Mouse (Mus musculus): ENCODE data around the gene Alox5. TPM values are rescaled to one million over a fixed set of nuclear protein-coding genes. Genes with fewer than 3 reads are reported as not detected.

Gene Alox5
- total and polyA plus RNA-seq, 3 experiments = not detected

DNA sequence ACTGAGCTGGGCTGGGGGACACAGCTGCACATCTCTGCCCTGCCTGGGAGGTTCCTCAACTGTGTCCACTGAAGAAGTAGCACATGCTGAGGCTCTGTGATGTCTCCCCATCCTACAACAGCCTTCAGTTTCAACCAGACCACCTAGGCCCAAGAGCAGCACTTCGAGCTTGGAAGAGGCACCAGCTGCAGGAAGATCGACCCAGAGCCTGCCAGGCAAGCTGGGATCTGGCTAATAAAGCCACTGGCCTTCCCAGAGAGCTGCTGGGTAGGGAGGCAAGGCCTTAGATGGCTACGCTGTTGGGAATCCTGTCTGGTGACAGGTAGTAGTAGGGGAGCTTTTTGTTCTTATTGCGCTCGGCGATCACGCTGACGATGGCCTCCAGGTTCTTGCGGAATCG lies 50.5 kb downstream of the Alox5 start:
- dilution Hi-C loops (cut with MboI; ENCODE audit: extremely low pct_ligation_motif_present, extremely low pct_unique_long_range_greater_than_20kb, low sequenced_read_pairs) = no loop called here
- H3K27me3 ChIP-seq (replicated peaks) = no peaks in the 10 kb centered on the region

DNA sequence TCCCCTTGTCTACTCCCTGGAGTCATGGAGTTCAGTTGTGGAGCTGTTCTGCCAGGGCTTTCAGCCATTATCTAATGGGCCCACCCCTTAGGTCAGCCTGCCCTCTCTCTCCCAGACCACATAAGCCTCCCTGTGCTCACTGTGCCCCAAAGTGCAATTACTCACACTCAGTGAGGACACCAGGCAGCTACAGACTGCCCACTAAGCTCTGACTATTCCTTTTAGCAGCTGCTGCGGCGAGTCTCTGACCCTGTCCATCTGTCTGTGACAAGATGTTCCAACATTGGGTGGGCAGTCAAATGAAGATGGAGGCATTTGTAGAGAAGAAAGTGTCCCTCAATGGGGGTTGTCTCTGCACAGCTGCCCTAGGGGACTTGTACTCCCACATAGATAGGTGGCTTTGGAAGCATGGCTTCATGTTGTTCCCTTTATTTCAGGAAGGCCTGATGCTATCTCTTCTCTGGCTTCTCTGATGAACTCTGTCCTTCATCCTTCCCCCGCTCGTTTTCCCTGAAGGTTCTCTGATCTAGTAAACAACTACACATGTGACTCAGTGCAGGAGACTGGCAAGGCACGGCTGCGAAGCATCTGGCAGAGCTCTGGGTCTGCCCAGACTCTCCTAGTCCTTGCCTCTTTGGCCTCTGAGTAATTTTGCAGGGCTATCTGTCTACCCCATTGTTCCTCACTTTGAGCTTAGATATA lies 52.9 kb downstream of the Alox5 start:
- Histone ChIP-seq H3K4me3 (replicated peaks in 1 of 3; ENCODE audit: low read depth in 2 of 3, low read length in 2 of 3, poor library complexity in 1 of 3) (no peak overlapping the region), H3K79me2 (replicated peaks; ENCODE audit: control insufficient read depth, extremely low read depth, insufficient read depth, poor library complexity, severe bottlenecking) (no peaks in the 10 kb centered on the region), H3K27ac (ENCODE audit: insufficient read depth, low read depth) (no peak overlapping the region), H3K27me3 (replicated peaks) (no peaks in the 10 kb centered on the region), H3K4me1 (ENCODE audit: control insufficient read depth in 1 of 2, insufficient read depth in 2 of 2) (no peaks in the 10 kb centered on the region; a peak in 1 of 4 replicates), H3K9me3 (replicated peaks; ENCODE audit: low read length) (no peaks in the 10 kb centered on the region), H3K9ac (ENCODE audit: insufficient read depth, low read depth) (no peak overlapping the region), H3K4me2 (ENCODE audit: insufficient read depth, low read depth, poor library complexity, severe bottlenecking) (no peak overlapping the region), H3K36me3 (replicated peaks in 1 of 2; ENCODE audit: control insufficient read depth in 1 of 2, insufficient read depth in 1 of 2, low read length in 1 of 2) (peaks cover 4 to 7% of the 10 kb centered on the region in 2 experiments)
- TF ChIP-seq KAT2A (IDR thresholded peaks at IDR 0.05; ENCODE audit: insufficient replicate concordance, low read length) (no peak), USF2 (conservative IDR thresholded peaks at IDR 0.05; ENCODE audit: low read depth, low read length) (no peak), POLR2AphosphoS2 (IDR thresholded peaks at IDR 0.05; ENCODE audit: low read depth, low read length) (no peak), TCF12 (IDR thresholded peaks at IDR 0.05; ENCODE audit: low read depth, low read length) (no peak), TBP (conservative IDR thresholded peaks at IDR 0.05; ENCODE audit: low read depth, low read length) (no peak), RAD21 (IDR thresholded peaks at IDR 0.05; ENCODE audit: low read depth, low read length) (no peak), BHLHE40 (IDR thresholded peaks at IDR 0.05; ENCODE audit: low read depth, low read length) (no peak), ZKSCAN1 (IDR thresholded peaks at IDR 0.05; ENCODE audit: borderline replicate concordance, low read depth, low read length) (no peak), CHD2 (IDR thresholded peaks at IDR 0.05; ENCODE audit: low read length) (no peak), ETS1 (conservative IDR thresholded peaks at IDR 0.05; ENCODE audit: low read depth, low read length) (no peak), CTCF (conservative IDR thresholded peaks at IDR 0.05 in 1 of 2, IDR thresholded peaks at IDR 0.05 in 1 of 2; ENCODE audit: low read depth in 2 of 2, low read length in 2 of 2) (no peak), ELF1 (IDR thresholded peaks at IDR 0.05; ENCODE audit: low read depth, low read length) (no peak), ZMIZ1 (IDR thresholded peaks at IDR 0.05; ENCODE audit: low read depth, low read length) (no peak), JUN (IDR thresholded peaks at IDR 0.05; ENCODE audit: insufficient read depth, low read depth, low read length) (no peak), UBTF (IDR thresholded peaks at IDR 0.05; ENCODE audit: low read depth, low read length) (no peak), POLR2A (IDR thresholded peaks at IDR 0.05; ENCODE audit: low read depth, low read length) (no peak), SIN3A (IDR thresholded peaks at IDR 0.05; ENCODE audit: low read length) (no peak), EP300 (IDR thresholded peaks at IDR 0.05; ENCODE audit: low read length) (no peak), ZNF384 (IDR thresholded peaks at IDR 0.05; ENCODE audit: low read depth, low read length) (no peak)
- dilution Hi-C loops (cut with MboI; ENCODE audit: extremely low pct_ligation_motif_present, extremely low pct_unique_long_range_greater_than_20kb, low sequenced_read_pairs) = no loop called here
- in situ Hi-C loops (cut with MboI; ENCODE audit: low pct_ligation_motif_present, low pct_unique_long_range_greater_than_20kb, low sequenced_read_pairs) = loop anchor here (25.0 kb wide), 2 partner anchors 196 to 396 kb away; partner anchors contain the start of gene Washc2
- no peak for DNase-seq (ENCODE audit: extremely low read depth)

More for the DNA sequence above, 50.5 kb downstream of the Alox5 start:
- Histone ChIP-seq H3K9ac (ENCODE audit: insufficient read depth, low read depth) (no peak overlapping the region), H3K36me3 (replicated peaks in 1 of 2; ENCODE audit: control insufficient read depth in 1 of 2, insufficient read depth in 1 of 2, low read length in 1 of 2) (peaks cover 2 to 6% of the 10 kb centered on the region in 2 experiments), H3K9me3 (replicated peaks; ENCODE audit: low read length) (no peaks in the 10 kb centered on the region), H3K4me1 (ENCODE audit: control insufficient read depth in 1 of 2, insufficient read depth in 2 of 2) (peaks cover 0 to under 1% of the 10 kb centered on the region in 2 experiments; a peak in 2 of 4 replicates), H3K4me2 (ENCODE audit: insufficient read depth, low read depth, poor library complexity, severe bottlenecking) (no peak overlapping the region), H3K79me2 (replicated peaks; ENCODE audit: control insufficient read depth, extremely low read depth, insufficient read depth, poor library complexity, severe bottlenecking) (no peaks in the 10 kb centered on the region), H3K27ac (ENCODE audit: insufficient read depth, low read depth) (no peak overlapping the region), H3K4me3 (replicated peaks in 1 of 3; ENCODE audit: low read depth in 2 of 3, low read length in 2 of 3, poor library complexity in 1 of 3) (no peak overlapping the region)
- in situ Hi-C loops (cut with MboI; ENCODE audit: low pct_ligation_motif_present, low pct_unique_long_range_greater_than_20kb, low sequenced_read_pairs) = loop anchor here (25.0 kb wide), 2 partner anchors 198 to 398 kb away; partner anchors contain the start of gene Washc2
- TF ChIP-seq ZC3H11A (IDR thresholded peaks at IDR 0.05; ENCODE audit: low read depth, low read length) = no peak
- TF ChIP-seq SMC3 (IDR thresholded peaks at IDR 0.05; ENCODE audit: low read depth, low read length) = no peak
- TF ChIP-seq MEF2A (IDR thresholded peaks at IDR 0.05; ENCODE audit: borderline replicate concordance, low read depth, low read length) = no peak
- TF ChIP-seq UBTF (IDR thresholded peaks at IDR 0.05; ENCODE audit: low read depth, low read length) = no peak
- TF ChIP-seq HCFC1 (IDR thresholded peaks at IDR 0.05; ENCODE audit: low read depth, low read length) = no peak
- TF ChIP-seq JUN (IDR thresholded peaks at IDR 0.05; ENCODE audit: insufficient read depth, low read depth, low read length) = no peak
- TF ChIP-seq TBP (conservative IDR thresholded peaks at IDR 0.05; ENCODE audit: low read depth, low read length) = no peak
- TF ChIP-seq GABPA (IDR thresholded peaks at IDR 0.05; ENCODE audit: insufficient replicate concordance, low read depth, low read length) = no peak
- no peak for TF ChIP-seq CHD2 (IDR thresholded peaks at IDR 0.05; ENCODE audit: low read length)
- no peak for TF ChIP-seq EP300 (IDR thresholded peaks at IDR 0.05; ENCODE audit: low read length)
- no peak for DNase-seq (ENCODE audit: extremely low read depth)

Measured in CH12.LX (cell line).